Mouse (Mus musculus): ENCODE data around the gene Fosb. TPM values are rescaled to one million over a fixed set of nuclear protein-coding genes. Genes with fewer than 3 reads are reported as not detected.

The Fosb gene
- total RNA-seq, 2 experiments from 2014 or later, result 0.43 to 0.64 TPM

DNA sequence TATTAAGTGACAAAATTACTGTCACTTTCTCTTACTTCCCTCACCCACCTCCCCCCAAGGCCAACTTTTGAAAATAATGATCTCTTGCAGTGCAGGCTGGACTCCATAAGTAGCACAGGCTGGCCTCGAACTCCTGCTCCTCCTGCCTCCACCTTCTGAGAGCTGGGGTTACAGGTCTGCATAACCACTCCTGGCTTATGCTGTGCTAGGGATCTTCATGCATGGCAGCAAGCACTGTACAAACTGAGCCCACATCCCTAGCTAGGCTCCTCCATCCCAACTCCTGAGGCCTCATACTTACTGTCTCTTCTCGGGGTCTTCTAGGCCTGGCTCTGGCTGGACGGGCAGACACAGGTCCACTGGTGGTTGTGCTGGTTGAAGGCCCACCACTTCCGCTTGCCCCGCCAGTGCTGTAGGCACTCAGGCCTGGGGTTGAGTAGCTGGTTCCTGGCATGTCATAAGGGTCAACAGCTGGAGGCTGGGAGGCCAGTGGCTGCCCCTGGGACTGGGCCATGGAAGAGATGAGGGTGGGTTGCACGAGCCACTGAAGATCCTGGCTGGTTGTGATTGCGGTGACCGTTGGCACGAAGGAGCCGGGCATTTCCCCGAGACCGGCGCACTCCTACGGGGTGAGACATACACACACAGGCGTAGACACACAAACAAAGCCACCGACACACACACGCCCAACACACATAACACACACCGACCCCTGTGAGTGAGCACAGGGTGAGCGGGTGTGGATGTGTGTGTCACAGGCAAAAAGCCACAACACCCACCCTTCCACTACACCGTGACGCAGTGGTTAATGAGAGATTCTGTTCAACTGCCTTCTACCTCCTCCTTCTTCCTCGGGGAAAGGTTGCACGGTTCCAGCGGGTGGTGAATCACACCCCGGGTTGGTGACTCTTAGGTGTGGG lies 2.8 kb downstream of the Fosb start:
- no peak for DNase-seq

DNA sequence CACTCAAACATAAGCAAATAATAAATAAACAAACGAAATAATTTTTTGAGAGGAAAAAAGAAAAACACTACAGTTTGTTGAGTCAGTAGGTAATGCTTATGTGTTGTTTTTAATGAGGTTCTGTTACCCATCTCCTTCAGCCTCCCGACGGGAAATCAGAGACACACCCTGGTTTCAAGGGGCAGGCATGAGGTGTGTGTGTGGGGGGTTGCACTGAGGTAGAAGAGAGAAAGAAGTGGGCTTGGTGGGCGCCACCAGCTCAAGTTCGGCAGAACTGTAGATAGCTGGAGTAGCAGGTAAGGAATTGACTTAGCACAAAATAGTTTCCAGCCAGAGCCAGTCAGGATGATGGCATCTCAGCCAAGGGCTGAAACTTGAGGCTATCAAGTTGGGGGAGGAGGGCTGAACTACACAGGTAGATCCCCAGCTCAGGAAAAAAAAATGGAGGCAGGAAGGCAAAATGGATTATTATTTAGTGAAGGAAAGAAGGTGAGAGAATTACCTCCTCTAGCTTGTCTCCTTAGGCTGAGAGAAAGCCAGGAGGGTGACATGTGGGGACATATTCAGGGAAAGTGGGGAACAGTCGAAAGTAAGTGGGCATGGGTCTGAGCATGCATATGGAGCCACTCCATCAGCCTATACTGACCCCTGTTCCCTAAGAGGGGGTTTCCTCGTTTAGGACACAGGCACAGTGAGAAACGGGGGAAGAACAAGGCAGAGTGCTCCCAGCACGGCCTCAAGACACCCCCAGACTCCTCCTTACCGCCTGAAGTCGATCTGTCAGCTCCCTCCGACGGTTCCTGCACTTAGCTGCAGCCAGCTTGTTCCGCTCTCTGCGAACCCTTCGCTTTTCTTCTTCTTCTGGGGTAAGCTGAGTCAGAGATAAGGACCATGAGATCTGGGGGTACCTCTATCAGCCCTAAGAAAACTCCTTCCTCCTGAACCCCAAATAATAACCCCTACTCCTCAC lies 3.8 kb downstream of the Fosb start:
- no peak for DNase-seq

- no peak for DNase-seq
Observed at GRCm38 (mm10) chr7:19305413-19305735, 4.5 kb downstream of the Fosb start.

DNA sequence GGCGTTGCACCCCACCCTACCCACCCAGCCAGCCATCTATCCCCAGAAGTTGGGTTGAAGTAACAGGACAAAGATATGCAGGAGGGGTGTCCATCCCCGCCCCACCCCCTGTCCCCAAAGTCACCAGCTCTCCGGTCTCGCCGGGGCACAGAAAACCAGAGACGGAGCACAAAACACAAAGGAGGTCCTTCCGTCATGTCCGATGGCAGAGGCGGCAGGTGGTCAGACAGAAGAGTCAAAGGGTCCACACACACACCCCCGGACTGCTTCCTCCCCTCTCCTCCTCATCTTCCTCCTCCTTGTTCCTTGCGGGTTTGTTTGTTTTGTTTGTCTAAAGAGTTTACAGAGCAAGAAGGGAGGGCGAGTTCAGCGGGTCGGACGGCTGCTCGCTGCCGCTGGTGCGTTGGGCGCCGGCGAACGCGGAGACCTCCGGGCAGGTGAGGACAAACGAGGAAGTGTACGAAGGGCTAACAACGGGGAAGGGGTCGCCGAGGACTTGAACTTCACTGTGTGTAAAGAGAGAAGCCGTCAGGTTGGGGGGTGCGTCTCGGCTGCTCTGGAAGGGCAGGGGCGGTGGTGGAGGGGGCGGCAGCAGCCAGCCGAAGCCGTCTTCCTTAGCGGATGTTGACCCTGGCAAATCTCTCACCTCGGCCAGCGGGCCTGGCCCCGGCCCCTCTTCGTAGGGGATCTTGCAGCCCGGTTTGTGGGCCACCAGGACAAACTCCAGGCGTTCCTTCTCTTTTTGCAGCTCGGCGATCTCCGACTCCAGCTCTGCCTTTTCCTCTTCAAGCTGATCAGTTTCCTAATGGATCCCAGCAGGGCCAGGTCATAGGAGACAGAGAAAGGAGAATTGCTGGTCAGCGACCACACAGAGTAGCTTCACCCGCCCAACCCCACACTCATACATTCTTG lies 5.1 kb downstream of the Fosb start:
- DNase-seq, result no peak

GRCm38 (mm10) chr7:19303770-19304169 lies 6.1 kb downstream of the Fosb start:
- peak; percentile 57 for DNase-seq

GRCm38 (mm10) chr7:19303046-19303305 lies 6.9 kb downstream of the Fosb start:
- DNase-seq, result no peak

GRCm38 (mm10) chr7:19302264-19303045 lies 7.4 kb downstream of the Fosb start:
- no peak for DNase-seq

DNA sequence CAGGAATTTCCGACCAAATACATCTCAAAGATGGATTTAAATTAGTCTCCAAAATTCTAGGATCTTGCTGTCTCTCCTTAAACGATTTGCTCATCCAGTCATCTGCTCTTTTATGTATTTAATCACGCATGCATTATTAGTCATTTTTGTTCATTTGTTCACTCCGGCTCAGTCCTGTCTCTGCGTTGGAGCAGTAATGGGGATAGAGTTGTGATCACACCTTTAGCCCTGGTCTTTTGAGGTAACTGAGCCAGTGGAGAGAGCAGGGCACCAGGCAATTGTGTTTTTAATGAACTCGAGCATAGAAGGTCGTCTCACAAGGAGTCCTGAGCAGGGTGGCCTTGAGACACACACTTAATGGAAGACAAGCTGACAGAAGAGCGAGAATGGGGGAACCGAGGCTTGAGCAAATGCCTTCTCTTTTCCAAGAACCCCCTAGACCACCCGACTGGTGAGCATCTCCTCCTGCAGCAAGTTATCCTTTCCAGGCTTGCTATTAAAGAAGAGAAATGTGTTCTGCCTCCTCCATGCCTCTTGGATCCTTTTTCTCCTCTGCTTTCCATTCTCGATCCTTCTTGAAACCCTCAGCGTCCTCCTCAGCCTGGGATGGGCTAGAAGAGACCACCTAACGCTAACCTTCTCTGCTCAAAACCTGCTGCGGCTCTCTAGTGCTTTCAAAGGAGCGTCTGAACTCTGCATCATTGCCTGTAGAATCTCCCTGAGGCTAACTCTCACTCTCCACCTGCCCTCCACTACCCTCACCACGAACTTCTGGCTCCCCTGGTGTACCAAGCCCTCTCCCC lies 8.2 kb downstream of the Fosb start:
- no peak for DNase-seq

- DNase-seq, result peak; percentile 52
Observed at GRCm38 (mm10) chr7:19300501-19301421, 9.1 kb downstream of the Fosb start.

- DNase-seq, result no peak
Observed at GRCm38 (mm10) chr7:19299194-19299593, 10.7 kb downstream of the Fosb start.

DNA sequence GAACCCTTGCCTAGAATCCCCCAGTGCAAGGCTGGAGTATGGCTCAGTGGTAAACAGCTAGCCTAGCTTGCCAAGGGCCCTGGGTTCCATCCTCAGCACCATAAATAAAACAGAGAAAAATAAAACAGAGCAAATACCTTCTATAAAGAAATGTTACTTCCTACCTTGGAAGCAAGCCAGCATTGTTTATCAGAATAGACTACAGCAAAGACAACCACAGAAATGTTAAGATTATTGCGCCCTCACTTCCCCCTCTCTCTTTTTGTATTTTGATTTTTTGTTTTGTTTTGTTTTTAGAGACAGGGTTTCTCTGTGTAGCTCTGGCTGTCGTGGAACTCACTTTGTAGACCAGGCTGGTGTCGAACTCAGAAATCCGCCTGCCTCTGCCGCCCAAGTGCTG lies 12.1 kb downstream of the Fosb start:
- no peak for DNase-seq

DNA sequence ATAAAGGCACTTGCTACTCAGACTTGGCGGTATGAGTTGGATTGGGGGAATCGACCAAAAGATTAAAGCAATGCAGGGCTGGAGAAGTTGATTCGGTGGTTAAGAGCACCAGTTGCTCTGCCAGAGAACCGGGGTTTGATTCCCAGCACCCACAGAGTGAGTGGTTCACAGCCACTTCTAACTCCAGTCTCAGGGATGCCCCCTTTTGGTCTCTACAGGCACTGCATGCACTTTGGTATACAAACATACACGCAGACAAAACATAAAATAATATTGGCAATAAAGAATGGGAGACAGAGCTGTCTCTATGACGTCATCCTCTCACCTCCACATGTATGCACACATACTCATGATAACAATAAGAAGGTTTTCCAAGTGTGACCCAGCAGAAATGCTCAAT lies 12.8 kb downstream of the Fosb start:
- DNase-seq, result no peak

- peak; percentile 89 for DNase-seq
Observed at GRCm38 (mm10) chr7:19295503-19296185, 14.2 kb downstream of the Fosb start.

- peak; percentile 84 for DNase-seq
Observed at GRCm38 (mm10) chr7:19290969-19291596, 18.8 kb downstream of the Fosb start.

GRCm38 (mm10) chr7:19284763-19285162 lies 25.1 kb downstream of the Fosb start:
- no peak for DNase-seq

- DNase-seq, result no peak
Observed at GRCm38 (mm10) chr7:19283406-19283804, 26.4 kb downstream of the Fosb start.

DNA sequence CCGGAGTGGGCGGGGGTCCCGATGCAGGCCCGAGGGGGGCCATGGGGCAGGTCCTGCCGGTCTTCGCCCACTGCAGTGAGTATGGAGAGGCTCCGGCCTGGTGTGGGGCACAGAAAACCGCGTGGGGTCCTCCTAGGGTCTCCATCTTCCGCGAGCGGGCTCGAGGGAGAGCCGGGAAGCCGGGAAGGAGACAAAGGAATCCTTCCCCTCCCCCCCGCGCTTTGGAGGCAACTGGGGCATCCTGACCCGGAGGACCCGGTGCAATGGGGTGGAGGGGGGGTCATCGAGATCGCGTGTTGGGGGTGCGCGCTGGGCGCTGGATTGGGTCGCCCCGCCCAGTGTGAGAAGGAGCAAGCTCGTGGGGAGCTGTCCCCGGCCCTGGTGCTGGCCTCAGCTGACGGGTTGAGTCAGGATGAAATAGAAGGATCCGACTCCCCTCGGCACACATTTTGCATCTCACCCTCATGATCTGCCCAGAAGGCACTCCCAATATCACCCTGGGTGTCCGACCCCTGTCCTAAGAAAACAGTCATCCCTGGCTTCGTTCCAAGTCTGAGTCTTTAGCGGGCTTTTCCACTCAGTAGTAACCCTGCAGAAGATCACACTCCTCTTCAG lies 27.0 kb downstream of the Fosb start:
- peak; percentile 58 for DNase-seq

DNA sequence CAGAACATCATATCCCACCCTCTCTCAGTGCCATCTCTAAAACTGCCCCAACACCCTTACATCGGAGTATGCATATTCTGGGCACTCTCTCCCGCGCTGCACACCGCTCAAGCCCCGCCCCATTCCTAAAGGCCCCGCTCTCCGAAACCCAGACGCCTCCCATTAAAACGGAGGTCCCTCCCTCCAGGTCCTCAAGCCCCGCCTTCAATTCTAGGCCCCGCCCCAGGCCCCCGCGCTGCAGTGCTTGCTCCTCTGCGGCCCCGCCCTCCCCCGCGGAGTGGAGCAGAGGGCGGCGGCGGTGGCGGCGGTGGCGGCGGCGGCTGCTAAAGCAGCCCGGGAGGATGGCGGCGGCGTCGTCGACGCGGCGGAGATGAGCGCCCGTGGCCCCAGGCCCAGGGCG lies 27.5 kb downstream of the Fosb start, which contains the start of gene Rtn2:
TSS of gene Rtn2 (plus strand) at position 240 of the 400 bp plus-strand sequence.
- peak; percentile 78 for DNase-seq

Measured in gastrocnemius, postnatal 25 days (tissue).